Mouse (Mus musculus) cerebellum, postnatal 14 days (tissue): ENCODE measurements around the gene Snx17.

ENCODE experiments used
- DNase-seq, 2 experiments: peaks; one replicate each; pipeline ENCODE4 v3.0.0; 2021; ENCODE audit warnings: mixed read lengths in 2 of 2

Snx17 gene

GRCm38 (mm10) chr5:31240637-31241521 lies 47.9 kb downstream of the Snx17 start, which contains the start of the genes Nrbp1 and Gm9970:
TSS of gene Nrbp1 (plus strand) at chr5:31240864.
TSS of gene Gm9970 (minus strand) at chr5:31241232.
- peak; percentile 98 for DNase-seq

- DNase-seq = no peak
Observed at GRCm38 (mm10) chr5:31241522-31242034, 48.6 kb downstream of the Snx17 start.

DNA sequence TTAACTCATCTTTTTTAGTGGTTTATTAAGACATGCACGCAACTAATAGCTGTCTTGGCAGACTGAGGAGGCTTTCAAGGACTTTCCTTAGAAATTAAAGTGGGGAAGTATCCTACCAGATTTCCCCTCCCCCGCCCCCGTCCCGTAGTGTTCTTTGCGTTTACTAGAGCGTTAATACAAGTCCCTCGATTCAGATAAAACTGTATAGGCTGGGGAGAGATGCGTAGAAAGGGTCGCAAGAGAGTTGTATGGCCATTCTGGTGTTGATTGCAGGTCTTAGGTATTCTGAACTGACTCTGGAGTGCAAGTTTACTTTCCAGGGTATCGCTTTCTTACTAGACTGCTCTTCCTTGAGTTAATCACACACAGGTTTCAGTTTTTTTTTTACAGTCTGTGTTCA lies 49.2 kb downstream of the Snx17 start:
- no peak for DNase-seq
